Mouse (Mus musculus): Measurements from ENCODE around the gene Olfr1414. TPM values are rescaled to one million over a fixed set of nuclear protein-coding genes. Genes with fewer than 3 reads are reported as not detected.

Gene Olfr1414
- total and polyA plus RNA-seq, 3 experiments, result 0.25 TPM; not detected in 2

DNA sequence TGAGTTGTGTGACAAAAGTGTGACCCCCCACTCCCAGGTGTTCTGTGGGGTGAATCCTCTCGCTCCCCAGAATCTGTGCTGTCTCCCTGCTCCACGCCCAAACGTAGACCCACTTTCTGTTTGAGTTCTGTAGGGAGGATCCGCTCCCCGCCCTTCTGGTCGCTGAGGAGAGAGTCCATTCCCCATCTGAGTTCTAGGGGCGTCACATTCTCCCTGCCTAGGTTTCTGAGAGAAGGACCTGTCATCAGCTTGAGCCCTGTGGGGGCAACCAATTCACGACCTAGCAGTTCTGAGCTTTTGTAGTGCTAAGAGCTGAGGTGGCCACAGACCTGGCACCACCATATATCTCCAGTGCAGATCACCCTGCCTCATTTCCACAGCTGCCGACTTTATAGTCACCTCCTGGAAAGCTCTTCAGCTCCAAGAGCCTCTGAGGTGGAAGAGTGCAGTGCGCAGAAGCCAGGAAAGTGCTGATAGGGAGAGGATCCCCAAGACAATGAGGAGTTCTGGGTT, 44.3 kb downstream of the Olfr1414 start:
- Histone ChIP-seq H3K9ac (ENCODE audit: insufficient read depth, low read depth) (peak overlapping the region; percentile 84), H3K9me3 (replicated peaks; ENCODE audit: low read length) (no peaks in the 10 kb centered on the region), H3K4me2 (ENCODE audit: insufficient read depth, low read depth, poor library complexity, severe bottlenecking) (peak overlapping the region; percentile 98), H3K36me3 (replicated peaks in 1 of 2; ENCODE audit: control insufficient read depth in 1 of 2, insufficient read depth in 1 of 2, low read length in 1 of 2) (peaks cover 18 to 26% of the 10 kb centered on the region in 2 experiments), H3K27ac (ENCODE audit: insufficient read depth, low read depth) (no peak overlapping the region), H3K4me1 (ENCODE audit: control insufficient read depth in 1 of 2, insufficient read depth in 2 of 2) (peaks cover 0 to 16% of the 10 kb centered on the region in 2 experiments; a peak in 2 of 4 replicates), H3K79me2 (replicated peaks; ENCODE audit: control insufficient read depth, extremely low read depth, insufficient read depth, poor library complexity, severe bottlenecking) (peaks cover 15% of the 10 kb centered on the region), H3K4me3 (replicated peaks in 1 of 3; ENCODE audit: low read depth in 2 of 3, low read length in 2 of 3, poor library complexity in 1 of 3) (peak overlapping the region; percentile 66 to 99 (median 66)), H3K27me3 (replicated peaks) (peaks cover 41% of the 10 kb centered on the region)
- dilution Hi-C loops (cut with MboI; ENCODE audit: extremely low pct_ligation_motif_present, extremely low pct_unique_long_range_greater_than_20kb, low sequenced_read_pairs) (no loop called here), in situ Hi-C loops (cut with MboI; ENCODE audit: low pct_ligation_motif_present, low pct_unique_long_range_greater_than_20kb, low sequenced_read_pairs) (no loop called here)
- TF ChIP-seq PAX5 (IDR thresholded peaks at IDR 0.05; ENCODE audit: low read length) (no peak), ZNF384 (IDR thresholded peaks at IDR 0.05; ENCODE audit: low read depth, low read length) (no peak)
- DNase-seq (ENCODE audit: extremely low read depth), result peak; percentile 13

DNA sequence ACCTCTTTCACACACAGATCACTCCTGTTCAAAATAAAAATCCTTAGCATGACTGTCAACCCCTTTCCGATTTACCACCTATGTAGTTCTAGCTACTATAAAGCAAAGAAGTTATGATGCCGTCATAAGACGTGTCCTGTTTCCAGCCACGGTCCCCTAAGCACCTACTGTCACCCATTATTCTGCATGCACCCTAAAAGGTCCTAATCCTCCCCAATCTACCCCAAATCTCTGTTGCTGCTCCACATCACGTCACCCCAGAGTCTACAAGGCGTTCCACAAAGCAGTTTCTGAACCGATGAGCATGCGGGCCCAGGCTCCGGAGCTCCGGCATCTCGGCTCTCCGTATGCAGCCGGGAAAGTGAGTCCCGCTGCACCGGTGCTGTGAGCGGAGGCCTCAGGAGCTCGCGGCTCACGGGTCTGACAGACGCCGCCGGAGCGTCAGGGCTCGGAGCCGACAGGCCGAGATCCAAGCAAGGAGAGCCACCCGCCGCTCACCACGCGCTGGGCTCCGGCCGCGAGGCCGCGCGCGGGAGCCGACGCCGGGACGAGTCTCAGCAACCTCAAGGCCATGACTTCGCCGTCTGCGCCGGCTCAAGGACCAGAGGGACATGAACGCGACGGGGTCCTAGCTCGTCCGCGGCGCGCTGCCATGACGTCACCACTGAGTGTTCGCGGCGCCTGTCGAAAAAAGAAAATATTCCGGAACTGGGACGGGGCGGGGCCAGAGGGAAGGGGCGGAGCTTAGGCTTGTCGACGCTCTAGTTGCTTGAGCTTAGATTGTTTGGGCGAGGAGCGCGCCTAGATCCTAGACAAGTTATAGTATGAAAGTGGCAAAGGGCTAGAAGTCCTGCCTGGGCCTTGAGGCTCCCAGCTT, 45.1 kb downstream of the Olfr1414 start, which contains the start of gene Ndufa10:
Gene Ndufa10, minus strand, starts transcription at position 696 of the 877 bp plus-strand sequence.
- Histone ChIP-seq H3K27me3 (replicated peaks) (peaks cover 34% of the 10 kb centered on the region), H3K4me2 (ENCODE audit: insufficient read depth, low read depth, poor library complexity, severe bottlenecking) (peak within 1 kb of the TSS; percentile 98), H3K4me3 (replicated peaks in 1 of 3; ENCODE audit: low read depth in 2 of 3, low read length in 2 of 3, poor library complexity in 1 of 3) (peak within 1 kb of the TSS; percentile 98 to 99 (median 99)), H3K9me3 (replicated peaks; ENCODE audit: low read length) (no peaks in the 10 kb centered on the region), H3K9ac (ENCODE audit: insufficient read depth, low read depth) (peak within 1 kb of the TSS; percentile 91), H3K36me3 (replicated peaks in 1 of 2; ENCODE audit: control insufficient read depth in 1 of 2, insufficient read depth in 1 of 2, low read length in 1 of 2) (peaks cover 21 to 33% of the 10 kb centered on the region in 2 experiments), H3K27ac (ENCODE audit: insufficient read depth, low read depth) (no peak within 1 kb of the TSS), H3K79me2 (replicated peaks; ENCODE audit: control insufficient read depth, extremely low read depth, insufficient read depth, poor library complexity, severe bottlenecking) (peaks cover 15% of the 10 kb centered on the region), H3K4me1 (ENCODE audit: control insufficient read depth in 1 of 2, insufficient read depth in 2 of 2) (peaks cover 0 to 16% of the 10 kb centered on the region in 2 experiments; a peak in 2 of 4 replicates)
- in situ Hi-C loops (cut with MboI; ENCODE audit: low pct_ligation_motif_present, low pct_unique_long_range_greater_than_20kb, low sequenced_read_pairs) (no loop called here), dilution Hi-C loops (cut with MboI; ENCODE audit: extremely low pct_ligation_motif_present, extremely low pct_unique_long_range_greater_than_20kb, low sequenced_read_pairs) (no loop called here)
- DNase-seq (ENCODE audit: extremely low read depth), result peak; percentile 89
- TF ChIP-seq E2F4 (IDR thresholded peaks at IDR 0.05; ENCODE audit: insufficient replicate concordance, low read depth, low read length) (no peak), EP300 (IDR thresholded peaks at IDR 0.05; ENCODE audit: low read length) (no peak), TCF12 (IDR thresholded peaks at IDR 0.05; ENCODE audit: low read depth, low read length) (peak; percentile 89), MXI1 (IDR thresholded peaks at IDR 0.05; ENCODE audit: low read depth, low read length) (peak; percentile 86), MAZ (IDR thresholded peaks at IDR 0.05; ENCODE audit: low read depth, low read length) (no peak), MYC (IDR thresholded peaks at IDR 0.05; ENCODE audit: low read depth, low read length) (peak; percentile 31; the same call in 1 of the 2 replicates), HCFC1 (IDR thresholded peaks at IDR 0.05; ENCODE audit: low read depth, low read length) (peak; percentile 98), ZKSCAN1 (IDR thresholded peaks at IDR 0.05; ENCODE audit: borderline replicate concordance, low read depth, low read length) (no peak; the same call in 1 of the 2 replicates), NRF1 (IDR thresholded peaks at IDR 0.05; ENCODE audit: low read depth, low read length) (peak; percentile 77), IRF4 (IDR thresholded peaks at IDR 0.05; ENCODE audit: low read depth, low read length) (peak; percentile 89), USF1 (IDR thresholded peaks at IDR 0.05; ENCODE audit: low read depth, low read length) (no peak), CHD2 (IDR thresholded peaks at IDR 0.05; ENCODE audit: low read length) (0 out of 2 replicates have a peak, but pooled peaks have one; percentile 16), ZMIZ1 (IDR thresholded peaks at IDR 0.05; ENCODE audit: low read depth, low read length) (peak; percentile 56), POLR2AphosphoS2 (IDR thresholded peaks at IDR 0.05; ENCODE audit: low read depth, low read length) (no peak), NELFE (IDR thresholded peaks at IDR 0.05; ENCODE audit: low read depth, low read length) (peak; percentile 71), BHLHE40 (IDR thresholded peaks at IDR 0.05; ENCODE audit: low read depth, low read length) (no peak), UBTF (IDR thresholded peaks at IDR 0.05; ENCODE audit: low read depth, low read length) (peak; percentile 84; the same call in 1 of the 2 replicates), PAX5 (IDR thresholded peaks at IDR 0.05; ENCODE audit: low read length) (no peak), SMC3 (IDR thresholded peaks at IDR 0.05; ENCODE audit: low read depth, low read length) (no peak), ZC3H11A (IDR thresholded peaks at IDR 0.05; ENCODE audit: low read depth, low read length) (no peak), SIN3A (IDR thresholded peaks at IDR 0.05; ENCODE audit: low read length) (peak; percentile 98), ZNF384 (IDR thresholded peaks at IDR 0.05; ENCODE audit: low read depth, low read length) (no peak), ELF1 (IDR thresholded peaks at IDR 0.05; ENCODE audit: low read depth, low read length) (peak; percentile 93), USF2 (conservative IDR thresholded peaks at IDR 0.05; ENCODE audit: low read depth, low read length) (no peak), MEF2A (IDR thresholded peaks at IDR 0.05; ENCODE audit: borderline replicate concordance, low read depth, low read length) (peak; percentile 61; the same call in 1 of the 2 replicates), JUND (conservative IDR thresholded peaks at IDR 0.05; ENCODE audit: low read depth, low read length) (no peak), CTCF (conservative IDR thresholded peaks at IDR 0.05 in 1 of 2, IDR thresholded peaks at IDR 0.05 in 1 of 2; ENCODE audit: low read depth in 2 of 2, low read length in 2 of 2) (no peak), RAD21 (IDR thresholded peaks at IDR 0.05; ENCODE audit: low read depth, low read length) (no peak), TBP (conservative IDR thresholded peaks at IDR 0.05; ENCODE audit: low read depth, low read length) (peak; percentile 58; the same call in 1 of the 2 replicates)

Measured in CH12.LX (cell line).